Mouse (Mus musculus) mature B cell (primary cell): ENCODE measurements around the gene Ngdn.
"Not testable (repeated sequence)": the region's sequence is repeated elsewhere in the genome, so short reads cannot be mapped to it uniquely, and the experiment has no call there.

Source experiments
- in situ Hi-C: fragments of 300-500 bp; cut with MboI; formaldehyde crosslinking; loops from 2 replicates; pipeline ENCODE4 v1.14.3; 2019

The Ngdn gene

GRCm38 (mm10) chr14:55028333-55028835 is 13.1 kb downstream of the Ngdn start:
- in situ Hi-C loops, result loop anchor here (5.0 kb wide), 1 partner anchor 54 kb away; no protein-coding TSS in a partner anchor

GRCm38 (mm10) chr14:55029034-55029698 is 13.9 kb downstream of the Ngdn start:
- in situ Hi-C loops, result loop anchor here (5.0 kb wide), 1 partner anchor 53 kb away; no protein-coding TSS in a partner anchor

- in situ Hi-C loops, result no loop called here
Observed at GRCm38 (mm10) chr14:55032695-55033225, 17.5 kb downstream of the Ngdn start.

GRCm38 (mm10) chr14:55043694-55044093 is 28.4 kb downstream of the Ngdn start:
- in situ Hi-C loops, result not testable (repeated sequence)

GRCm38 (mm10) chr14:55047971-55048531 is 32.8 kb downstream of the Ngdn start:
- in situ Hi-C loops, result no loop called here

GRCm38 (mm10) chr14:55052496-55052895 is 37.2 kb downstream of the Ngdn start:
- in situ Hi-C loops, result no loop called here

- in situ Hi-C loops, result no loop called here
Observed at GRCm38 (mm10) chr14:55053050-55053449, 37.8 kb downstream of the Ngdn start.

GRCm38 (mm10) chr14:55053708-55054190 is 38.5 kb downstream of the Ngdn start:
- in situ Hi-C loops, result no loop called here

- in situ Hi-C loops, result no loop called here
Observed at GRCm38 (mm10) chr14:55054191-55054749, 39.0 kb downstream of the Ngdn start.

GRCm38 (mm10) chr14:55055167-55055834 is 40.0 kb downstream of the Ngdn start:
- in situ Hi-C loops, result no loop called here

GRCm38 (mm10) chr14:55059009-55059408 is 43.8 kb downstream of the Ngdn start:
- in situ Hi-C loops, result no loop called here

- in situ Hi-C loops, result no loop called here
Observed at GRCm38 (mm10) chr14:55059931-55060330, 44.7 kb downstream of the Ngdn start.

- in situ Hi-C loops, result no loop called here
Observed at GRCm38 (mm10) chr14:55061845-55062244, 46.6 kb downstream of the Ngdn start.

GRCm38 (mm10) chr14:55062626-55063025 is 47.4 kb downstream of the Ngdn start:
- in situ Hi-C loops, result no loop called here

- in situ Hi-C loops, result no loop called here
Observed at GRCm38 (mm10) chr14:55063117-55063516, 47.9 kb downstream of the Ngdn start.

GRCm38 (mm10) chr14:55063581-55064381 is 48.5 kb downstream of the Ngdn start:
- in situ Hi-C loops, result no loop called here

GRCm38 (mm10) chr14:55064481-55065370 is 49.5 kb downstream of the Ngdn start:
- in situ Hi-C loops, result no loop called here

GRCm38 (mm10) chr14:55065391-55065790 is 50.1 kb downstream of the Ngdn start:
- in situ Hi-C loops, result no loop called here

GRCm38 (mm10) chr14:55066042-55066441 is 50.8 kb downstream of the Ngdn start:
- in situ Hi-C loops, result no loop called here

- in situ Hi-C loops, result no loop called here
Observed at GRCm38 (mm10) chr14:55071756-55072155, 56.5 kb downstream of the Ngdn start.
